Mouse (Mus musculus): Measurements from ENCODE around the gene Orm3.

Gene Orm3

GRCm38 (mm10) chr4:63368577-63368976, 12.6 kb downstream of the Orm3 start:
- peak; percentile 78 for DNase-seq (ENCODE audit: low read depth, low spot score)

GRCm38 (mm10) chr4:63370897-63371296, 14.9 kb downstream of the Orm3 start:
- DNase-seq (ENCODE audit: low read depth, low spot score): no peak

DNA sequence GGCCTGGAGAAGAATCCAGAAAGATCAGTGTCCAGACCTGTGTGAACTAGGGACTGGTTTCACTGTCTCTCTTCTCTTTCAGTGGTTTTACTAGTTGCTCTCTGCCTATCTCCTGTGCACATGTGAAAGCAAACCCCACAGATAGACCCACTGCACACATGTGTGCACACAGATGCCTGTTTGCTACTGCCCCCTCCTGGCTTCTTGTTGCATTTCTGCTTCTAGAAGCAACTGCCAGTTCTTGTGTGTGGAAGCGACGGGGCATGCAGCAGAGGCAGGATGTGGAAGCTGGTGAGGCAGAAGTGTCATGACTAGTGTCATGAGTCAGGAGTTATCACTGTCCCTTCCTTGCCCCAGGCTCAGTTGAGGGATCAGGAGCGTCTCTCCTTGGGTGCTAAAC, 15.9 kb downstream of the Orm3 start:
- peak; percentile 55 for DNase-seq (ENCODE audit: low read depth, low spot score)

DNA sequence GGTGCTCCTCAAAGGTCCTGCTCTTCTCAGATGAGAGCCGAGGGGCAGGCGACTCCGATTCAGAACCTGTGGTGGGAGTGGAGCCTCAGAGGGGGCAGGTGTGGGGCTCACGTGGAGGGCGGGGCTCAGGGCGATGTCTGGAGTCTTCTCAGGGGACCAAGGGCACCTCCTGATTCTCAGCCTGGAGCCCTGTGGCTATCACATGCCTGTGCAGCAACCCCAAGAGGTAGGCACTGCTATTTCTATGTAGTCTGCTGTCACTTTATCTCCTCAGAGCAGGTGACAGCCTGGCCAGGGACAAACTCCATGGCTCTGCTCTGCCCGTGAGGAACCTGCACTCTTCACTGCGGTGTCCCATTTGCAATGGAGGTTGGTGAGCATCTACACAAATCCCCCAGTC, 17.4 kb downstream of the Orm3 start:
- DNase-seq (ENCODE audit: low read depth, low spot score): no peak

DNA sequence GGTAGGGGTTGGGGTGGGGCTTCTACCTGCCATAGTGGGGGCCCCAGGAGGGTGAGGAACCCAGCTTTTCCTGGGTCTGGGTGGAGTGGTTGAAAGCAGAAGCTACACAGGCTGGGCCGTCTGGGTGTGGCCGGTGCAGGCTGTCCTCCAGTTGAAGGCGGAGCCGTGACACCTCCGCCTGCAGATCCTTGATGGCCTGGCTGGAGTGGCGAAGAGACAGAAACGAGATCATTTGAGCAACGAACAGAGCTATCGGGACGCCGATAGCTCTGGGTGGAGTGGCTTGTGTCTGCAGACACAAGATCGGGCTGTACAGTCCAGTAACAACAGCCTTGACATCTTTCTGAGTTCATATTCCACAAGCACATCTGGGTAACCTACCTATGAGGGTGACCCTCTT, 18.4 kb downstream of the Orm3 start:
- DNase-seq (ENCODE audit: low read depth, low spot score): no peak

- DNase-seq (ENCODE audit: low read depth, low spot score): no peak
Measured at GRCm38 (mm10) chr4:63375367-63375766, 19.4 kb downstream of the Orm3 start.

DNA sequence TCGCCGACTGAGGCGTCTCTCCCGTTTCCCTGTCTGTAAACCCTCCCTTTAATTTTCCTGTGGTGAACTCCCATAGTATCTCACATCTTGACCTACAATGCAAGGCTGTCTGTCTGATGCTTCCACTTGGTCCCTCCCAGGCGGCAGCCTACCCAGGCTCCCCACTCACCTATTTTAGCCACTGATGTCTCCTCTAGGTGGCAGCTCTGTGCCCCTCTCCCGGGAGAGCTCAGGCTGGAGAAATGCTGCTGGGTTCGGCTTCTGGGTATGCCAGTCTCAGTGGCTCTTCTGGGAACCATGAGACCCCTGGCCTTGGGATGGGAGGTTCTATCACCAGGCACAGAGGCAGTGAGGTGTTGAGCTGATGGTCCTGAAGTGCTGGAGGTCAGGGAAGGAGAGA, 21.5 kb downstream of the Orm3 start:
- no peak for DNase-seq (ENCODE audit: low read depth, low spot score)

GRCm38 (mm10) chr4:63382676-63383369, 26.9 kb downstream of the Orm3 start:
- DNase-seq (ENCODE audit: low read depth, low spot score): no peak

DNA sequence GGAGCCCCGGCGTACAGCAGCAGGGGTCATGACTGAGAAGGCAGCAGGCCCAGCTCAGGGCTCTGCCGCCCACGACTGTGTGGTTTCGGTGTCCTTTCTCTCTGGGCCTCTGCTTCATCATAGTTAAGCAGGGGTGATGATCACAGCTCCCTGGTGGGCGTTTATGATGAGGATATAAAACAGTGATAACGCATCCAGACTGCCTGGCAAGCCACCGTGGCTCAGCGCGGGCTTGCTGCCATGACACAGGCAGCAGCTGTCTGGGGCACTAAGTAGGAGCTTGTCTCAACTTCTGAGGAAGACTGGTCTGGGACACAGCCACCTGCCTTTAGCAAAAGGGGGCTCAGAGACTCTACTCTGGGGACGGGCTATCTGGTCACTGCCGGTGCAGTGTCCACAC, 27.5 kb downstream of the Orm3 start:
- no peak for DNase-seq (ENCODE audit: low read depth, low spot score)

GRCm38 (mm10) chr4:63384262-63384661, 28.3 kb downstream of the Orm3 start:
- DNase-seq (ENCODE audit: low read depth, low spot score): no peak

DNA sequence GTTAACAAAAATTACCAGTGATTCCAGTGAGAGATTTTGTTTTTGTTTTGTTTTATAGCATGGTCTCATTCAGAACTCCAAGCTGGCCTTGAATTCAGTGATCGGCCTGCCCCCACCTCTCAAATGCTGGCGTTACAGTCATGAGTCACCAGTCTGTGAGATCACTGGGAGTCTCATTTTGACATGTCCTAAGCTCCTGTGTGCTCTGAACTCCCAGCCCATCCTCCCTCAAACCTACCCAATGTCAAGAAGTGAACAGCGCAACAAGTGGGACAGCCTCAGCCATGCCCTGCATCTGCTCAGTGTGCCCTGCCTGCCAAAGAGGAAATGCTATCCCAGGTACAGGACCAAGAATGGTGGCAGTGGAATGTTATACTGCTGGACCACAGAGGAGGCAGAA, 29.3 kb downstream of the Orm3 start:
- DNase-seq (ENCODE audit: low read depth, low spot score): no peak

GRCm38 (mm10) chr4:63385784-63386183, 29.8 kb downstream of the Orm3 start:
- DNase-seq (ENCODE audit: low read depth, low spot score): peak; percentile 24

GRCm38 (mm10) chr4:63388029-63388428, 32.1 kb downstream of the Orm3 start:
- DNase-seq (ENCODE audit: low read depth, low spot score): no peak

DNA sequence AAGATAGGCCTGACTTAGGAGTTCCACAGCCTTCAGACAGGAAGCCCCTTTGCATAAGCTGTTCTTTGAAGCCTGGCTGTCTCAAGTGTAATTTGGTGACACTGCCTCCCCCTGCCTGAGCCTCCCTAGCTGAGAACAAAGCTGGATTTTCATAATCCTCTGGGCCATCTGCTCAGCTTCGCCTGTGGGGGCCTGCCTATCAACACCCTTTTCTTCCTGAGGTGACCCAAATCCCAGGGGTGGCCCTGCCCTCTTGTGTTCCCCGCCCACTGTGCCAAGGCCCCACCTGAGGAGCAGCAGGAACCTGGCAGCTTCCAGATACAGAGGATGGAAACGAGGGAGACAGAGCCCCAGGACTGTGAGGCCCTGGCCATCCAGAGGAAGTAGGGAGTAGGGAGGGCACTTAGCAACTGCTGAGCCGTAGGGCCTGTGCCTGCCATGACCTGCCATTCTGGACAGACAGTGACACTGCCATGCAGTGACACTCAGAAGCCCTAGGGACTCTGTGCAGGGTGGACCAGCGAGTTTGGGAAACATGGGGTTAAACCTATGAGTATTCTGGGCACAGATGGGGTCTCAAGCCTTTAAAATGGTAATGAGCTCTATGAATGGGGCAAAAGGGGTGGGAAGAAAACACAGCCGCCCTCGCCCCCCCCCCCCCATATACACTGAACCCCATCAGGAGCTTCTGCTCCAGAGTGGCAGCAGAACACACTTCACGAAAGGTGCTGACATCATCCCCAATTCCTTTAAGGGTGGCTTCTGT, 33.3 kb downstream of the Orm3 start:
- DNase-seq (ENCODE audit: low read depth, low spot score): peak; percentile 16

DNA sequence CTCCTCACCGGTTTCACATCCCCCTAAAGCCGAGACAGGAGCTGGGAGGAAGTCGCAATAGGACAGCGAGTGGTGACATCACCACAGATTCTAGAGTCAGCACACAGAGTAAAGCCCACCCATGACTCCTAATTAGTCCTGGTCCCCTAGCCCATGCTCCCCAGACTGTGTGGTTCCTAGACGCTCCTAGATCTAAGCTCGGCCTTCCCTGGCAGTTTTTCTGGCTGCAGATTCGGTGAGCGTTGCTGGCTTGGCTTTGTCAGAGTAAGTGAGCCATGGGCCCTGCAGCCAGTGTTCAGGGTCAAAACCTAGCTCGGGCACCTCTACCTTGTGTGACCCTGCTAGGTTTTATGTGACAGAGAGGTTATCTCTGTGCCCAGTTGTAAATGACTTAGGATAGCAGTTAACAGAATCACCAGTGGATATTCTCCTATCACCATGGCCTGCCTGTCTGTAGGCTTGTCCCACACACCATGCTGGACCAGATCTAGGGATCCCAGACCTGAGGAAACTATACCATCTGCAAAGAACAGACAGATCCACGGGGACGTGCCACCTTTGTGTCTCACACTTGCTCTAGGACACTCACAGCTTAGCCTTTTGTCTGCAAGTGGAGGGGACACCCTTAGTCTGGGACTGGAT, 34.0 kb downstream of the Orm3 start:
- no peak for DNase-seq (ENCODE audit: low read depth, low spot score)

- DNase-seq (ENCODE audit: low read depth, low spot score): no peak
Measured at GRCm38 (mm10) chr4:63391322-63391721, 35.4 kb downstream of the Orm3 start.

DNA sequence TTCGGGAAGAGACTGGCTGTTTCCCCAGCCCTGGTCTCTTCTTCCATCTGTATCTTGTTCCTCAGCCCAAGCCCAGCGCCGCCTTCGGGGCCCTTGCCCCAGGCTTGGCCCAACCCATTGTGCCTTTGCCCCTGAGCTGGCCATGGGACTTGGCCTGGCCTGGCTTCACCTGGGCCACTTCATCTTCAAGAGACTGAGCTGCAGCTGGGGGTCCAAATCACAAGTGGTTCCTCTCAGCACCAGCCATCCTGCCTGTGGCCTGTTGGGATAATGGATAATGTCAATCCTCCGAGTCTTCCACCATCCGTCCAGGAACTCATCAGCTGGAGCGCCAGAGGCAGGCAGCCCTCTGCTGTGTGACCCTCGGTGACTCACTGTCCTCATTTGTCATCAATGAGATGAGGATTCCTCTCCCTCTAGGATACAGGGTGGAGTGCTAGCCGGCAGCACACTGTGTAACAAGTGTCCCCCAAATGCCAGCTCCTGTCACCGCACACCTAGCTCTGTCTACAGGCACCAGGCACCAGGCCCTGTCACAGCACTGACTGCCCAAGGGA, 42.1 kb downstream of the Orm3 start:
- no peak for DNase-seq (ENCODE audit: low read depth, low spot score)

GRCm38 (mm10) chr4:63398854-63399609, 43.1 kb downstream of the Orm3 start:
- peak; percentile 20 for DNase-seq (ENCODE audit: low read depth, low spot score)

DNA sequence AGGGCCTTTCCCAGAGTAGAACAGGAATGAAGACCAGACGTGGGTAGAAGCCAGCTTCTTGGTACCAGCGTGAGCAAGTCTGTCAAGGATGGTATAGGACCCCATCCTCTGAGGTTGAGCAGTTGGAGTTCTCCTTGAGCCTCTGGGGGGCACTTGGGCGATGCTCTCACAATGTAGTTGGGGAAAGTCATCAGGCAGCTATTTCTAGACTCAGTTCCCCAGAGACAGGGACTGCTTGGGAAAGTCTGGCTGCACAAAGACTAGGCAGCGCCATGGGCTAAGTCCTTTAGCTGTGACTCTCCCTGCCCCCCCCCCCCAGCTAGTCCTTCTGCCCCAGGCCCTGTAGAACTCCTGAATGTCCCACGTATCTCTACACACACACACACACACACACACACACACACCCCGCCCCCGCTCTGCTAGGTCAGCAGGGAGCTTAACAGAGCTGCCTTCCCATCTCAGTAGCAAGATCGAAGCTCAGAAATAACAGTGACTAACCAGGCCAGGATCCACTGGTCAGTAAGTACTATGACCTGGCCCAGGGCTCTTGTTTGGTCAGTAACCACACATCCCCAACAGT, 43.8 kb downstream of the Orm3 start:
- DNase-seq (ENCODE audit: low read depth, low spot score): no peak

GRCm38 (mm10) chr4:63400541-63401306, 44.8 kb downstream of the Orm3 start:
- no peak for DNase-seq (ENCODE audit: low read depth, low spot score)

- peak; percentile 29 for DNase-seq (ENCODE audit: low read depth, low spot score)
Measured at GRCm38 (mm10) chr4:63401620-63402019, 45.7 kb downstream of the Orm3 start.

Data from brain, adult 2 months (tissue).